Mouse (Mus musculus) lung, embryonic 16.5 days (tissue): ENCODE measurements around the gene Prdm1. TPM values are rescaled to one million over a fixed set of nuclear protein-coding genes. Genes with fewer than 3 reads are reported as not detected.

Experiments
- ATAC-seq: fragments of 200-750 bp; cut with Nextera tagmentation; 2 replicates; pipeline ENCODE4 v1.8.0; 2017; ENCODE audit warnings: low read depth, mild to moderate bottlenecking, moderate library complexity
- H3K27ac ChIP-seq: fragments of 300-500 bp; sonication (generic); 2 replicates; pipeline ENCODE4 v1.5.1; 2014; ENCODE audit warnings: mild to moderate bottlenecking, control low read depth, low read length
- H3K27me3 ChIP-seq: fragments of 300-500 bp; sonication (generic); 2 replicates; pipeline ENCODE4 v1.6.1; 2014; ENCODE audit warnings: low read depth, low read length, mixed read lengths; ENCODE audit not compliant: control insufficient read depth, insufficient read depth
- H3K36me3 ChIP-seq: fragments of 300-500 bp; sonication (generic); 2 replicates; pipeline ENCODE4 v1.6.1; 2014; ENCODE audit warnings: low read length; ENCODE audit not compliant: control insufficient read depth, insufficient read depth
- H3K4me1 ChIP-seq: fragments of 300-500 bp; sonication (generic); replicated peaks from 2 replicates; pipeline ENCODE4 v1.6.1; 2014; ENCODE audit warnings: low read length, mixed read lengths; ENCODE audit not compliant: control insufficient read depth, insufficient read depth
- H3K4me2 ChIP-seq: fragments of 300-500 bp; sonication (generic); 2 replicates; pipeline ENCODE4 v1.6.1; 2014; ENCODE audit warnings: low read depth, low read length, control low read depth
- H3K4me3 ChIP-seq: fragments of 300-500 bp; sonication (generic); 2 replicates; pipeline ENCODE4 v1.5.1; 2014; ENCODE audit warnings: mild to moderate bottlenecking, low read length, control low read depth
- H3K9ac ChIP-seq: fragments of 300-500 bp; sonication (generic); 2 replicates; pipeline ENCODE4 v1.6.1; 2014; ENCODE audit warnings: low read length, control low read depth
- H3K9me3 ChIP-seq: fragments of 300-500 bp; sonication (generic); 2 replicates; pipeline ENCODE4 v1.6.1; 2016; ENCODE audit warnings: low read length; ENCODE audit not compliant: control insufficient read depth
- WGBS: fragments of 180-500 bp; shearing (Covaris S2); extraction: QIAGEN DNeasy Blood & Tissue Kit; methylation state at CpG from one replicate; pipeline ENCODE4 v1.1.7; 2014; 5-methylcytosine and 5-hydroxymethylcytosine counted together
- polyA plus RNA-seq: library from polyadenylated mRNA; unstranded; fragments of >200 nt; fragmentation: Nextera tagmentation; extraction: Ambion mirVana; gene quantifications from 2 replicates; pipeline ENCODE4 v1.2.1, GENCODE M21; 2015

Prdm1 gene
- polyA plus RNA-seq, 1 experiment from 2014 or later = 2.3 TPM

GRCm38 (mm10) chr10:44502891-44503290 is 25.4 kb downstream of the Prdm1 start:
- WGBS = 74% methylated on average over 13 of the region's 13 CpGs
- H3K27me3 ChIP-seq = no peaks in the 10 kb centered on the region
- H3K4me1 ChIP-seq = peaks cover 3% of the 10 kb centered on the region; the same call in 1 of the 2 replicates
- peak; percentile 71 for ATAC-seq
- no peak overlapping the region; the same call in 1 of the 2 replicates for H3K4me2 ChIP-seq
- H3K9ac ChIP-seq = no peak overlapping the region
- no peak overlapping the region for H3K4me3 ChIP-seq
- H3K27ac ChIP-seq = no peak overlapping the region
- H3K36me3 ChIP-seq = no peaks in the 10 kb centered on the region
- no peaks in the 10 kb centered on the region for H3K9me3 ChIP-seq

- Histone ChIP-seq H3K9me3 (no peaks in the 10 kb centered on the region), H3K27me3 (no peaks in the 10 kb centered on the region), H3K4me2 (peak overlapping the region; percentile 46), H3K9ac (no peak overlapping the region), H3K36me3 (no peaks in the 10 kb centered on the region), H3K4me3 (peak overlapping the region; percentile 13; the same call in 1 of the 2 replicates), H3K4me1 (peaks cover 3% of the 10 kb centered on the region; the same call in 1 of the 2 replicates), H3K27ac (no peak overlapping the region)
- WGBS = 41% methylated on average over 15 of the region's 15 CpGs
- ATAC-seq = no peak
These were observed 28.3 kb downstream of the Prdm1 start for GRCm38 (mm10) chr10:44499897-44500519.

GRCm38 (mm10) chr10:44493818-44494492 is 34.3 kb downstream of the Prdm1 start:
- Histone ChIP-seq H3K9me3 (no peaks in the 10 kb centered on the region), H3K36me3 (no peaks in the 10 kb centered on the region), H3K4me1 (peaks cover 7% of the 10 kb centered on the region), H3K27me3 (no peaks in the 10 kb centered on the region), H3K27ac (no peak overlapping the region), H3K4me2 (0 out of 2 replicates have a peak overlapping the region, but pooled peaks have one; percentile 2), H3K9ac (no peak overlapping the region), H3K4me3 (no peak overlapping the region)
- WGBS = 46% methylated on average over 15 of the region's 15 CpGs
- ATAC-seq = no peak

- 44% methylated on average over 8 of the region's 8 CpGs for WGBS
- no peak overlapping the region for H3K27ac ChIP-seq
- no peaks in the 10 kb centered on the region for H3K9me3 ChIP-seq
- peaks cover 7% of the 10 kb centered on the region for H3K4me1 ChIP-seq
- H3K4me2 ChIP-seq = no peak overlapping the region
- H3K27me3 ChIP-seq = no peaks in the 10 kb centered on the region
- H3K36me3 ChIP-seq = no peaks in the 10 kb centered on the region
- H3K9ac ChIP-seq = no peak overlapping the region
- 0 out of 2 replicates have a peak, but pooled peaks have one; percentile 60 for ATAC-seq
- H3K4me3 ChIP-seq = no peak overlapping the region
These were observed 35.3 kb downstream of the Prdm1 start for GRCm38 (mm10) chr10:44492815-44493525.

GRCm38 (mm10) chr10:44490899-44491422 is 37.3 kb downstream of the Prdm1 start:
- 75% methylated on average over 5 of the region's 5 CpGs for WGBS
- Histone ChIP-seq H3K4me3 (no peak overlapping the region), H3K4me2 (no peak overlapping the region), H3K4me1 (peaks cover 7% of the 10 kb centered on the region), H3K9me3 (no peaks in the 10 kb centered on the region), H3K9ac (no peak overlapping the region), H3K36me3 (no peaks in the 10 kb centered on the region), H3K27me3 (no peaks in the 10 kb centered on the region), H3K27ac (no peak overlapping the region)
- ATAC-seq = no peak

GRCm38 (mm10) chr10:44487132-44487531 is 41.2 kb downstream of the Prdm1 start:
- no peaks in the 10 kb centered on the region for H3K9me3 ChIP-seq
- H3K27me3 ChIP-seq = no peaks in the 10 kb centered on the region
- peaks cover 6% of the 10 kb centered on the region; the same call in 1 of the 2 replicates for H3K4me1 ChIP-seq
- H3K36me3 ChIP-seq = no peaks in the 10 kb centered on the region
- no peak for ATAC-seq
- H3K4me2 ChIP-seq = no peak overlapping the region
- no peak overlapping the region for H3K4me3 ChIP-seq
- H3K27ac ChIP-seq = no peak overlapping the region
- H3K9ac ChIP-seq = no peak overlapping the region
- 87% methylated on average over 10 of the region's 11 CpGs for WGBS

GRCm38 (mm10) chr10:44484077-44484476 is 44.2 kb downstream of the Prdm1 start:
- peaks cover 20% of the 10 kb centered on the region for H3K4me1 ChIP-seq
- no peaks in the 10 kb centered on the region for H3K9me3 ChIP-seq
- H3K4me3 ChIP-seq = no peak overlapping the region
- no peak overlapping the region for H3K27ac ChIP-seq
- 55% methylated on average over 5 of the region's 5 CpGs for WGBS
- ATAC-seq = no peak
- H3K9ac ChIP-seq = no peak overlapping the region
- H3K27me3 ChIP-seq = peaks cover 4% of the 10 kb centered on the region; the same call in 1 of the 2 replicates
- H3K36me3 ChIP-seq = no peaks in the 10 kb centered on the region
- H3K4me2 ChIP-seq = no peak overlapping the region

GRCm38 (mm10) chr10:44483116-44483515 is 45.2 kb downstream of the Prdm1 start:
- H3K4me2 ChIP-seq = no peak overlapping the region
- peaks cover 23% of the 10 kb centered on the region for H3K4me1 ChIP-seq
- H3K9ac ChIP-seq = no peak overlapping the region
- 81% methylated on average over 6 of the region's 6 CpGs for WGBS
- no peaks in the 10 kb centered on the region for H3K36me3 ChIP-seq
- ATAC-seq = no peak
- H3K27me3 ChIP-seq = peaks cover 4% of the 10 kb centered on the region; the same call in 1 of the 2 replicates
- no peaks in the 10 kb centered on the region for H3K9me3 ChIP-seq
- no peak overlapping the region; the same call in 1 of the 2 replicates for H3K27ac ChIP-seq
- no peak overlapping the region for H3K4me3 ChIP-seq

- Histone ChIP-seq H3K4me1 (peaks cover 25% of the 10 kb centered on the region), H3K9me3 (no peaks in the 10 kb centered on the region), H3K27me3 (peaks cover 4% of the 10 kb centered on the region; the same call in 1 of the 2 replicates), H3K9ac (no peak overlapping the region), H3K27ac (no peak overlapping the region), H3K36me3 (no peaks in the 10 kb centered on the region), H3K4me2 (no peak overlapping the region), H3K4me3 (no peak overlapping the region)
- peak; percentile 69 for ATAC-seq
- WGBS = 47% methylated on average over 5 of the region's 5 CpGs
These were observed 46.9 kb downstream of the Prdm1 start for GRCm38 (mm10) chr10:44481379-44481778.
